Mouse (Mus musculus): ENCODE data around the gene Setd7.

Gene Setd7

DNA sequence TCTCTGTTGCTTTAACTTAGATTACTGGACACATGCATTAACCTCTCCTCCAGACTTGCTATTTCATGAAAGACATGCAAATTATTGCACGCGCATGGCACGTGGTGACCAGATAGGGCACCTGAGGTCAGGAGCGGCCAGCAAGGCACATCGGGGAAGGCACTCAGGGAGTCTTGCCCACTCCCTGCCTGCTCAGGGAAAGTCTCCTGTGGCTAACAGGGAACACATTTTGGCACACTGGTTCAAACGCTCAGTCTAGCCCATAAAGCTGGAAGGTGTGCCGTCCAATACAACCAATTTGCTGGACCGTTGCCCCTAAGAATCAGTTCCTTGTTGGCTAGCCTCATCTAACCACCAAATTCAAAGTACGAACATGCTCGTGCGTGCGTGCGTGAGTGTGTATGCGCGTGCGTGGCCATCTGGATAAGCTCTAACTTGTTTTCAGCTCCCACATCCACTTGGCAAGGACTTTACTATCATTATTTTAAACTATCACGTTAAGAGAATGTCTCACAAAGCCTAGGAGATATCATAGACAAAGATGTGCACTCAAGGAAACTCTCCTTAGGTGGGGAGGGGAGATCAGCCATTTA is 11.6 kb downstream of the Setd7 start:
- peaks cover 4% of the 10 kb centered on the region; the same call in 1 of the 2 replicates for H3K36me3 ChIP-seq (ENCODE audit: control insufficient read depth, insufficient read depth, low read length, poor library complexity, severe bottlenecking)
- no peaks in the 10 kb centered on the region for H3K27me3 ChIP-seq (ENCODE audit: control insufficient read depth, insufficient read depth, low read length, poor library complexity, severe bottlenecking)
- no peak for DNase-seq (ENCODE audit: low read depth, low spot score)

DNA sequence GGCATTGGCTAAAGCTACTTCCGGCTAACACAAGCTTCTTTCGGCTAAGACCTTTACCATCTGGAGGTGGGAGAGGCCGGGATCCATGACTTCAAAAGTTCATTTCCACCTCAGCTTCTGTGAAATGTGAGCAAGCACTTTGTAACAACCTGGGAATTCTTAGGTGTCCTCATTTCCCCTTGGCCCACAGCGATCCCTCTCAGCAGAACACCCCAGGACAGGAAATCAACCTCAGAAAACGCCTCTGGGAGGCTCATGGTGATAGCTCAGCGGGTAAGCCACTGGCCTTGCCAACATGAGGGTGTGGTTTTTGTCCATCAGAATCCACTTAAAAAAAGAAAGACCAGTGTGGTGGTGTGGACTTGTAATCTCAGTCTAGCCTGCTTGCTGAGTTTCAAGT is 13.1 kb downstream of the Setd7 start:
- Histone ChIP-seq H3K27me3 (ENCODE audit: control insufficient read depth, insufficient read depth, low read length, poor library complexity, severe bottlenecking) (no peaks in the 10 kb centered on the region), H3K36me3 (ENCODE audit: control insufficient read depth, insufficient read depth, low read length, poor library complexity, severe bottlenecking) (peaks cover 4% of the 10 kb centered on the region; the same call in 1 of the 2 replicates)
- DNase-seq (ENCODE audit: low read depth, low spot score), result no peak

DNA sequence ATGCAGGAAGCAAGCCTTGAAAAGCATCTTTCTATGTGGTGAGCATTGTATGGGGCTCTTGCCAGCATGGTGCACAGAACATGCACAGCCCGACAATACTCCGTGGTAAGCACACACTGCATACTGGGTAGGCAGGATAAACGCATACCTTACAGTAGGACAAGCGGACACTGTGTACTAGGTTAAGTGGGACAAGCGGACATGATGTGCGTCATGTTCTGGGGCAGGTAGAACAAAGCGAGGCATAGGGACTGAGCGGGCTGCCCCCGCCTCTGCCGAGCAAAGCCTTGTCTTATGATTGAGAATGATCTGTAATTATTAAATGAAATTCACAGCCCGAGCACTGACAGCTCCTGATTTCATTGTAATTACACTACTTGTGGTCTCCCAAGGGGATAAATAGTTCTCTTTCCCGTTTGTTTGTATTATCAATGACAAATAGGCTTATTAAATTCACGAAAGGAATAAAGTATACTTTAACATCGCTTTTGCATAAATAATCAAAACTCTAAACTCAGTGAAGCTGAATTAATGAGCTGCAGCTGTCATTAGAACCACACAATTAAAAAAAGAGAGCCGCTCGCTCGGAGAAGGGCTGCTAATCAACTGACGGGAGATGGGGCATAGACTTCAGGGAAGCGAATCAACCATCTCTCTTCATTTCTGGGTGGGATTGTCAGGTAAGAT is 16.1 kb downstream of the Setd7 start:
- H3K27me3 ChIP-seq (ENCODE audit: control insufficient read depth, insufficient read depth, low read length, poor library complexity, severe bottlenecking), result no peaks in the 10 kb centered on the region
- DNase-seq (ENCODE audit: low read depth, low spot score), result no peak
- peaks cover 4% of the 10 kb centered on the region; the same call in 1 of the 2 replicates for H3K36me3 ChIP-seq (ENCODE audit: control insufficient read depth, insufficient read depth, low read length, poor library complexity, severe bottlenecking)

DNA sequence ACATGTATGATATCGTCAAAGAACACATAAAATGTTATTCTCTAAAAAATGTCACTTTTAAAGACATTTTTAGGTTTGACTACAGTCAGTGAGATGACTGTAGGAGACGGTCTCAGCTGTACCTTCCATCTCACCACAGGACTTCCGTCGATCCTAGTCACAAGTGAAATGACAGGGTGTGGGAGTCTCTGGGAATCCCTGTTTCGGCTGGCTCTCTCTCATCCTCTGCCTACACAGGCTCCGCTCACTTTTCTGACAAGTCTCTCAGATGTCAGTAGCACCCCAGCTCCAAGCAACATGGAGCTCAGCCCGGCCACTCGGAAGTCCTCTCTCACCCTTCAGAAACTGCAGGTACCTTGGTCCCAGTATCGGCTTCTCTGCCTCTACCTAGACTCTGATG is 20.0 kb downstream of the Setd7 start:
- no peaks in the 10 kb centered on the region for H3K27me3 ChIP-seq (ENCODE audit: control insufficient read depth, insufficient read depth, low read length, poor library complexity, severe bottlenecking)
- no peak for DNase-seq (ENCODE audit: low read depth, low spot score)
- peaks cover 10% of the 10 kb centered on the region; the same call in 1 of the 2 replicates for H3K36me3 ChIP-seq (ENCODE audit: control insufficient read depth, insufficient read depth, low read length, poor library complexity, severe bottlenecking)

DNA sequence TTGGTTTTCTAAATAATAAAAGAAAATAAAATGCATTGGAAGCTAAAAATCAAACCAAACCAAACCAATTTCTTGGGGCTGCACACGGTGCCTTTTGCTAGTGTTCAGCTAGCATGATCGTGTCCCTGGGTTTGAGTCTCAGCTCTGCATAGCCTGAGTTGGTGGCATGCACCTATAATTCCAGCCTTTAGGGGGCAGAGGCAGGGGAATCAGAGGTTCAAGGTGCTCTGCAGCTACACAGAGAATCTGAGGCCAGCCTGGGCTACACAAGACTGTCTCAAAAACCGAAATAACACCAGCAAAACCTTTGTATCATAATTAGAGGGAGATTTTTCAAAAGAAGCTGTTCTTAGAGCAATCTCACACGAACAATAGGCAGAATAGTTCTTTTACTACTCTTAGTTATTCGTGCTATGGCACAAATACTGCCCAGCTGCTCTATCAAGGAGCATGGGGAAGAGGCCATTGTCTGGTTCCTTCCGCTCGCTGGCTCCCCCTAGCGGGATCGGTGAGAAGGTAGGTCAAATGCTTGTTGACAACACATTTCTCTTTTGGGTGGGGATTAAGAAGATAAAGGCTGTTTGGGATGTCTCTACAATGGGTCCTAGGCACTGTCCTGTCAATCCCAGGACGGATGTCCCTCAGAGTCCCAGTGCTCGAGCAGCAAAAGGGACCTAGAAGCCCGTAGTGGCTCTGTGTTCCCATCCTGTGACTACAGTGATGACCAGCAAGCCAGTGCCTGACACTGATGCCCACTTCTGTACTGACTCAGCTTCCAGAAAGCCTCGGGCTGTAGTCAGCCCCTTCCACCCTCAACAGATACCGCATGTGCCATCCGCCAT is 20.9 kb downstream of the Setd7 start:
- Histone ChIP-seq H3K27me3 (ENCODE audit: control insufficient read depth, insufficient read depth, low read length, poor library complexity, severe bottlenecking) (no peaks in the 10 kb centered on the region), H3K36me3 (ENCODE audit: control insufficient read depth, insufficient read depth, low read length, poor library complexity, severe bottlenecking) (peaks cover 12% of the 10 kb centered on the region; the same call in 1 of the 2 replicates)
- DNase-seq (ENCODE audit: low read depth, low spot score), result peak; percentile 83

DNA sequence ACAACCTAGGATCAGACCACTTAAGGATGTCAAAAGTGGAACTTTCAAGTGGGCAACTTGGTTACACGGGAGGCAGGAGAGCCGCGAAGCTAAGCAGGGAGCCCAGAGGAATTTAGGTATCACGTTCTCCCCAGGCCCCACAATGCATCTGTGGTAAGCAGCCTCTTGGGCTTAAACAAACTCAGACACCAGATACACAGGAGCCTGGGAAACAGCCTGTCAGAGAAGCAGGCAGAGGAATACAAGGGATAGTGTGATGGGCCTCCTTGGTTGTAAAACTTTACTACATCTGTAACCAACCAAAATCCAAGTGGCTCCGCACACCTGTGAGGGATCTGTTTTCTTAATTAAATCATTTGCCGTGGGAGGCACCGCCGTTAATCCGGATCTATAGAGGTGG is 26.7 kb downstream of the Setd7 start:
- Histone ChIP-seq H3K36me3 (ENCODE audit: control insufficient read depth, insufficient read depth, low read length, poor library complexity, severe bottlenecking) (peaks cover 20% of the 10 kb centered on the region), H3K27me3 (ENCODE audit: control insufficient read depth, insufficient read depth, low read length, poor library complexity, severe bottlenecking) (no peaks in the 10 kb centered on the region)
- DNase-seq (ENCODE audit: low read depth, low spot score), result no peak

DNA sequence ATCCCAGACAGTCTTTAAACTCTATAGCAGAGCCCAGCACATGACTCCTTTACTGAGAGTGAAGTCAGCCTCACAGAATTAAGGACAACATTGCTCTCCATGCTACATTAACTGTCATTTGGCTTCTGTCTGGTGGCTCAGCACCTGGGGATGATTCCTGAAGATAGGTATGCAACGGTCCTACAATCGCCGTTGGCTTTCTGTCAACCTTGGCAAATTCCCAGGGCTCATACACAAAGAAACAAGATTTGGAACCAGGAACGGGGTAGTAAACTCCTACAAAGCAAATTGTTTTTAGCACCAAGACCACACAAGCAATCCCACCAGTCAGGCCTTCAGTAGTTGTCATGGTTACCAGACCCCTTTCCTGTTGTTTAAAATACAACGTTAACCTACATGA is 27.1 kb downstream of the Setd7 start:
- H3K36me3 ChIP-seq (ENCODE audit: control insufficient read depth, insufficient read depth, low read length, poor library complexity, severe bottlenecking), result peaks cover 17% of the 10 kb centered on the region
- no peak for DNase-seq (ENCODE audit: low read depth, low spot score)
- no peaks in the 10 kb centered on the region for H3K27me3 ChIP-seq (ENCODE audit: control insufficient read depth, insufficient read depth, low read length, poor library complexity, severe bottlenecking)

DNA sequence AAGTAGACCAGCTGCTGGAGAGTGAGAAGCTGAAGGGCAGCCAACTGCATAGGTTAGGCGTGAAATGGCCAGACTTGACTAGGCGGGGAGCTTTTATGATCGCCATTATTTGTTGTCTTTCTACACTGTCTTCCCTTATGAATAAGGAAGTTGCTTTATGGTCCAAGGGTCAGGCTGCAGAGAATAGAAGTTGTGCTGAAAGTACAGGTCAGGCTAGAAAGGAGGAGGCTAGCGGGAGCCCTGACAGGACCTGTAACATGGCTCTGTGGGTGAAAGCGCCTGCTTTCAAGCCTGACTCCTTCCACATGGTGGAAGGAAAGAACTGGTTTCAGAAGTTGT is 28.4 kb downstream of the Setd7 start:
- Histone ChIP-seq H3K27me3 (ENCODE audit: control insufficient read depth, insufficient read depth, low read length, poor library complexity, severe bottlenecking) (no peaks in the 10 kb centered on the region), H3K36me3 (ENCODE audit: control insufficient read depth, insufficient read depth, low read length, poor library complexity, severe bottlenecking) (peaks cover 14% of the 10 kb centered on the region)
- no peak for DNase-seq (ENCODE audit: low read depth, low spot score)

DNA sequence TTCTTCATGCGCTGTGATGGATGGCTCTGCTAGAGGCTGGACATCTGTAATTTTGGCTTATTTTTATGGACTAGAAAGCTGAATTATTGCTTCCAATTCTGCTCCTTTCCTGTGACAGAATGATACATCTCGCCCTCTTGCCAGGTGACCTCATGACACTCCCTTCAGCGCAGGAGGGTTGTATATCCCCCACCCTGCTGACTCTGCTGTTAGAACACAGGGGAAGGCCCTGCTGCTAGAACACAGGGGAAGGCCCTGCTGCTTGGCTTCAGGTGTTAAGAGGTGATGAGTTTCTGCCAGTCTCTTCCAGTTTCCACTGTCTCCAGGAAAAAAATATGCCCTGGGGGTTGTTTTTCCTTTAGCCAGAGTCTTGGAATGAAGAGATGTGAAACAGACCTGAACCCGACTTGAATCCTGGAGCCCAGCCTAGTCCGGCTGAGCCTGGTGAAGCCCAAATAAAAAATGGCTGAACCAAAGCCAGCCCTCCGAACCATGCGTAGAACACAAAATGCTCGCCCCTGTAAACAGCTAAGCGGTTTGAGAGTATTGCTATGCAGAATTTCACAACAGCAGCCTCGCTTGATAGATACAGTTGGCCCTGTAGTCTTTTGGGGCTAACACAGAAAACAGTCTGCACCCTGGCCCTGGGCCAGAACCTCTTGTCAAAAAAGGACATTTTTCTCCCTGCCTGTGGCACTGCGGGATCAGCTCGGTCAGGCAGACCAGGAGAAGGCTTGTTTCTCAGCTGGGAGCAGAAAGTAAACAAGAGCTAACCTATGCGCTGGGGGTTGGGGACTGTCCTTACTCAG is 29.0 kb downstream of the Setd7 start:
- DNase-seq (ENCODE audit: low read depth, low spot score), result no peak
- no peaks in the 10 kb centered on the region for H3K27me3 ChIP-seq (ENCODE audit: control insufficient read depth, insufficient read depth, low read length, poor library complexity, severe bottlenecking)
- H3K36me3 ChIP-seq (ENCODE audit: control insufficient read depth, insufficient read depth, low read length, poor library complexity, severe bottlenecking), result peaks cover 14% of the 10 kb centered on the region

DNA sequence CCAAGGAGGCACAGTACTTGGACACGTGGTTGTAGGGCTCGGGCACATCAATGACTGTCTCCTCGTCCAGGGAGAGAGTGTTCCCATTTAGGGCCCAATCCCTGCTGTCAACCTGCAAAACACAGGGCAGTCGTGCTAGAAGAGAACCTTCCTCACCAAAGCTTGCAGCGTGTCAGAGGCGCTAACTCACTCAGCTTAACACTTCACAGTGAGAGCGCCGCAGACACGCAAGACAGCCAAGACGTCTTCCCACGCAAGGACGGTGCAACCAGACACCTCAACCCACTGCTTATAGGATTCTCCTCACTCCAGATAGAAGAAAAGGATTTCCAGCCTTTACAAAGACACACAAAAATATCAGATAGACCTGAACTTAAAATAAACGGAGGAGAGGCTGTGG is 33.8 kb downstream of the Setd7 start:
- no peaks in the 10 kb centered on the region for H3K27me3 ChIP-seq (ENCODE audit: control insufficient read depth, insufficient read depth, low read length, poor library complexity, severe bottlenecking)
- peaks cover 6% of the 10 kb centered on the region for H3K36me3 ChIP-seq (ENCODE audit: control insufficient read depth, insufficient read depth, low read length, poor library complexity, severe bottlenecking)
- DNase-seq (ENCODE audit: low read depth, low spot score), result no peak

DNA sequence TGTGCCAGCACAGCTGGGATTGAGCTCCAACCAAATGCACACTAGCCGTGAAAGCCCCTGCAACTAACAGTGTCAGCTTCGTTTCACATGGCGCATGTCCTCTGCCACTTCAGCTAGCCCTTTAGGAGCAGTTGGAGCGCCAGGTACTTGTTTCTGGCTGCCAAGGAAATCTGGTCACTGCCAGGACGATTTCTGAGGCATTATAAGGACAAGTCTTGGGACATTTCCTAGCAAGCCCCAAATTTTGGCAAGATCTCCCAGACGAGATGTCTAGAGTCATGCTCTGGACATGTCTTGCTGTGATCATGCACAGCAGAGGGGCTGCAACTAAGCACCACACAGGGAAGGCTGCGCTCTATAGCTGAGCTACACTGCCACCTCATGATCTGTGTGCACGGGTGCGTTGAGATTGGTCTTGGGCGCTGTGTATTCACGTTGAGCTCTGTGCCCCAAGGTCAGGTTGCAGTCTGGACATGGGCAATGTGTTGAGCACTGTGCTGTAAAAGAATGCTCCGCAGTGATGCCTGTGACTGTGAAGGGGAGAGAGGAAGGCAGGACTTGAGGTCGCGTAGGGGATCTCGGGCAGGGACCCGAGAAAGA is 35.4 kb downstream of the Setd7 start:
- DNase-seq (ENCODE audit: low read depth, low spot score), result no peak
- Histone ChIP-seq H3K27me3 (ENCODE audit: control insufficient read depth, insufficient read depth, low read length, poor library complexity, severe bottlenecking) (no peaks in the 10 kb centered on the region), H3K36me3 (ENCODE audit: control insufficient read depth, insufficient read depth, low read length, poor library complexity, severe bottlenecking) (peaks cover 8% of the 10 kb centered on the region)

DNA sequence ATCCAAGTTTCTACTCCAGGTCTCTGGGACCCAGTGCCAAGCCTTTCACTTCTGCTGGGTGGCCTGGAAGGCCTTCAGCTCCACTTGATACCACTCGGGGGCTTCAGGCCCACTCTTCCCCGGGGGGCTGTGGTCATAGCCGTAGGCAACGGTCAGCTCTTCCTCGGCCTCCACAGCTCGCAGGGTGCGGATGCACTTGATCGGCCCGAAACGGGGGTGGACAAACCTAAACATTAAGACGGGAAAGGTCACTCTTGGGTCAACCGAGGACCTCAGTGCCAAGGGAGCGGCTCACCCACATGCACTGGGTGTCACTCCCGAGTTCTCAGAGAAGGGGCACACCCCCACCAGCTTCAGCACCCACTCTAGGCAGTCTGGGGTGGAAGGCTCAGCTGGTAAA is 39.4 kb downstream of the Setd7 start:
- H3K36me3 ChIP-seq (ENCODE audit: control insufficient read depth, insufficient read depth, low read length, poor library complexity, severe bottlenecking), result peaks cover 13% of the 10 kb centered on the region
- H3K27me3 ChIP-seq (ENCODE audit: control insufficient read depth, insufficient read depth, low read length, poor library complexity, severe bottlenecking), result no peaks in the 10 kb centered on the region
- DNase-seq (ENCODE audit: low read depth, low spot score), result no peak

DNA sequence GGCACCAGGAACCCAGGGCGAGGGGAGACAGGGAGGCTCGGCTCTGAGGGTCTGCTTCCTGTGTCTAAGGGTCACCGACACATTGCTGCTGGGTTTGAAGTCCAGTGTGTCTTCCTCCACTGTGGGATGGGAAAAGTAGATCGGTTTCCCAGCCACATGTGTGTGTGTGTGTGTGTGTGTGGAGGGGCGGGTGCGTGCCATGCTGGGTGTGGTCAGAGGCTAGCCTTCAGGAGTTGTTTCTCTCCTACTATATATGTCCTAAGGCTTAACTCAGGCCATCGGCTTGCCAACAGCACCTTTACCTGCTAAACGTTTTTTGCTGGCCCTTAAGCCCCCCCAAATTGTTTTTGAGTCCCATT is 41.9 kb downstream of the Setd7 start:
- Histone ChIP-seq H3K36me3 (ENCODE audit: control insufficient read depth, insufficient read depth, low read length, poor library complexity, severe bottlenecking) (peaks cover 13% of the 10 kb centered on the region), H3K27me3 (ENCODE audit: control insufficient read depth, insufficient read depth, low read length, poor library complexity, severe bottlenecking) (no peaks in the 10 kb centered on the region)
- DNase-seq (ENCODE audit: low read depth, low spot score), result no peak
